Mouse (Mus musculus) adrenal gland, adult 18-20 months (tissue): ENCODE results near the gene Slc12a6. TPM values are rescaled to one million over a fixed set of nuclear protein-coding genes. Genes with fewer than 3 reads are reported as not detected.
A peak's percentile ranks its signal among the peaks of the same experiment; 100 is the strongest.

Experiments
- DNase-seq, 2 experiments: peaks; one replicate each; pipeline ENCODE4 v3.0.0; 2021 to 2022; ENCODE audit warnings: low spot score in 2 of 2
- total RNA-seq, 2 experiments: library from RNA; stranded (reverse); gene quantifications; 1 replicate in 1 of 2; 2 replicates in 1 of 2; pipeline ENCODE4 v1.2.3; 2021

The Slc12a6 gene
- total RNA-seq, 2 experiments from 2014 or later: 26.9 to 32.5 TPM

DNA sequence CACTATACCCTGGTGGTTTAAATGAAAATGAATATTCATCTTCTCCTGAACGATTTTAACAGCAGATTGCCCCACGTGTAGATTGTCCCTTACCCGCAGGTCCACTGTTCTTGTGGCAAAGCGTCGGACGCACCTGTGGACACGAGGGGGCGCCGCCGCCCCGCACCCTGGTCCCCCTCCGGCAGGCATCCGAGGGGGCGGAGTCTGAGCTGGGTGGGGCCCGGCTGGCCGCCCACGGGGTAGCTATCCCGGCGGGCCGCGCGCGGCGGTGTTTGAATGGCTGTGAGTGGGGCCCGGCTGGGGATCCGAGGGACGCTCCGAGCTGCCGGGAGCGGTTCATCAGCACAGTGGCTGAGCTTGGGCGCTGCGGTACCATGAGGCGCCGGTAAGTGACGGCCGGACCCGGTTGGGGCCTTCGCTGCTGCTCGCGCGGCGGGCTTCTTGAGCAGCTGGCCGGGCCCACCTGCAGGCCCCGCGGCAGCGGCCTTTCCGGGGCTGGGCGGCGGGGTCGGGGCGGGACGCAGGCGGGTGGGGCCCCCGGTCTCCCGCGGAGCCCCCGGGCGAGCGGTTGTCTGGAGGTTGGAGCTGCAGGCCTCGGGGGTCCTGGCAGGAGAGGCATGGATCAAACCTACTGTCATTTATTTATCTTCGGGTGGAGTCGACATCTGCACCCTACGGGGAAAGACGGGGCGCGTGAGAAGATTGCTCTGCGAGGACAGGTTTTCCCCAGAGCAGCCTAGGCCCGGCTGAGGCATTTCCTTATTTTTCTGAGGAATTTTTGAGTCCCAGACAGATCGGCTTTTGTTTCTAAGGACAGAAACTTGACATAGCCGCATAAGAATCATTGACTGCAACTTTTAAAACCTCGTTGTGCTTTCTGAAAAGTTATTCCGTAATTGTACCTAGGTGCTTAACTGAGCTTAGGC, 113.6 kb downstream of the Slc12a6 start, which contains the start of gene Katnbl1:
Gene Katnbl1, plus strand, starts transcription at position 239 of the 926 bp plus-strand sequence.
- DNase-seq: peak; percentile 96 to 97

DNA sequence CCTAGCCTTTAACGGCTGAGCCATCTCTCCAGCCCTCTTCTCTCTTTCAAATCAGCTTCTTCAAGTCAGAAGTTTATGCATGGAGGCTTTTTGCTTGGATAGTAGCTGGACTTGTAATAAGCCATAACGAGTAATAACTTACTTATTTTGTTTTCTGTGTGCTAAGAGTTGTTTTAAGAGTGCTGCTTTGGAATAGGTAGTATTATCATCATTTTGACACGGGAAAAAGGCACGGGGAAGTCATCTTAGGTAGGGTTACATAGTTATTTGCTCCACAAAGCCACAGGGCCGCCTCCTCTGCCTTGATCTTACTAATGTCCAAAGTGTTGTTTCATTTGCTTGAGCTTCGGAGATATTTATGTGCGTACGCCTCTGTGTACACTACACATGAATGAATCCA, 114.5 kb downstream of the Slc12a6 start:
- DNase-seq: no peak

DNA sequence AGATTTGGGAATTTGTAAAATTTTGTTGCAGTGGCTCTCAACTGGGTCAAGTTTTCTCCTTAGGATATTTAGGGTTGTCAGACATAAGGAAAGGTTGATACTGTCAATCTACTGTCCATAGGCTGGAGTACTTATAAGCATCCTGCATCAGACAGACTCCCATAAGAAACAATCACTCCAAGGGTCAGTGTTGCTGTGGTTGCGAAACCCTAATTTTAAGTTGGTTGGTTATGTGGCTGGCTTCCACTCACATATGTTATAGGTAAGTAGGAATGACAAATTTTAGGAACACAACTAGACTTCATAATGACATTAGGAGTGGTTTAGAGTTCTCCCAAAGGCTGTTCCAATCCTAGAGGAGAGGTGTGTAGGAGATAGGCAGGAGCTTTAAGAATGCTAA, 115.6 kb downstream of the Slc12a6 start:
- DNase-seq: no peak

- no peak for DNase-seq
These were observed 125.2 kb downstream of the Slc12a6 start for GRCm38 (mm10) chr2:112390843-112391242.

GRCm38 (mm10) chr2:112391346-112392000, 125.8 kb downstream of the Slc12a6 start:
- DNase-seq: no peak

GRCm38 (mm10) chr2:112392689-112393088, 127.1 kb downstream of the Slc12a6 start:
- no peak for DNase-seq

DNA sequence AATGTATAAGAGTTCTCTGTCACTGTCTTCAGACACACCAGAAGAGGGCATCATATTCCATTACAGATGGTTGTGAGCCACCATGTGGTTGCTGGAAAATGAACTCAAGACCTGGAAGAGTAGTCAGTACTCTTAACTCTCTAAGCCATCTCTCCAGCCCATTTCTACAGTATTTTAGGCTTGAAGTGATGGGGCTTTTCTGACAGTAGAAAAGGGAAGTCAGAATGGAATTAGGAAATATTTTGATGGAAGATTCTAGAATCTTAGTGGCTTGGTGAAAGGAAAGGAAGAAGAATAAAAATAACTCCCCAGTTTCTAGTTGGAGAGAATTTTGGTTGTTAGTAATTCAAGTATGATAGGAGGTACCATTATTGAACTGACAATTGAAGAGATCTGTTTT, 128.3 kb downstream of the Slc12a6 start:
- no peak for DNase-seq

- DNase-seq: no peak
These were observed 131.0 kb downstream of the Slc12a6 start for GRCm38 (mm10) chr2:112396649-112397048.

DNA sequence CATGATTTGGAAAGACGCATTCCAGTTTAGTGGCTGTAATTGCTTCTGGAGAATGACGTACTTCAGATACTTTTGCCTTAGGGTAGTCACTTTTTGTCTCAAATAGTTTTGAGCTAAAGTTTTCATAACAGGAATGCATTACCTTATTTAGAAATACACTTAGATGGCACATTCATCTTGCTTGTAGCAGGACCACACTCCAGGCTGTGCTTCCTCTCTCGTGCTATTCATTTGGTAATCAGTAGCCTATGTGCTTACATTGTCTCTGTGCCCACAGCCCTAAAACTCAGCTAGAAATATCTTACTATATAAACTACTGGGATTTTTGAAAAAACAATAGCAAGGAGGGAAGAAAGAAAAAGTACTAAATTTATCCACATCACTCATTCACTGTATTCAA, 141.4 kb downstream of the Slc12a6 start:
- no peak for DNase-seq

Other genes starting within 250 kb of the Slc12a6 start
- not detected for gene Olfr1311, start 241.4 kb upstream of the Slc12a6 start, total RNA-seq
- gene Olfr1312, start 215.6 kb upstream of the Slc12a6 start, total RNA-seq: not detected
- not detected for gene Olfr1313, start 188.0 kb upstream of the Slc12a6 start, total RNA-seq
- not detected for gene Olfr1314, start 169.0 kb upstream of the Slc12a6 start, total RNA-seq
- not detected for gene Olfr1315-ps1, start 150.4 kb upstream of the Slc12a6 start, total RNA-seq
- gene Olfr1316, start 130.8 kb upstream of the Slc12a6 start, total RNA-seq: not detected
- not detected for gene Olfr1317, start 125.5 kb upstream of the Slc12a6 start, total RNA-seq
- not detected for gene Olfr1318, start 111.6 kb upstream of the Slc12a6 start, total RNA-seq
- gene Lpcat4, start 26.4 kb upstream of the Slc12a6 start, total RNA-seq: 1 to 10 TPM; 5.2 to 5.9 TPM
- not detected for gene Nutm1, start 6.5 kb upstream of the Slc12a6 start, total RNA-seq
- gene Nop10, start 3.9 kb upstream of the Slc12a6 start, total RNA-seq: 100 to 1,000 TPM; 109 to 149 TPM
- under 1 TPM in 1 of 2 experiments, not detected in 1; 0.38 TPM for gene Gm21985, start 489 bp downstream of the Slc12a6 start, total RNA-seq
- gene Emc4, start 102.2 kb downstream of the Slc12a6 start, total RNA-seq: 10 to 100 TPM; 95.1 to 98.0 TPM
- 10 to 100 TPM; 10.0 to 11.3 TPM for gene Katnbl1, start 113.4 kb downstream of the Slc12a6 start, total RNA-seq
- 10 to 100 TPM; 31.2 to 33.8 TPM for gene Emc7, start 189.2 kb downstream of the Slc12a6 start, total RNA-seq
- gene Chrm5, start 214.9 kb downstream of the Slc12a6 start, total RNA-seq: not detected
- 10 to 100 TPM; 17.9 to 19.6 TPM for gene Aven, start 227.1 kb downstream of the Slc12a6 start, total RNA-seq